Mouse (Mus musculus) heart, embryonic 15.5 days (tissue): ENCODE results near the gene Creb1. TPM values are rescaled to one million over a fixed set of nuclear protein-coding genes. Genes with fewer than 3 reads are reported as not detected.

ENCODE experiments used
- ATAC-seq: fragments of 200-750 bp; cut with Nextera tagmentation; replicated peaks from 2 replicates; pipeline ENCODE4 v1.8.0; 2017; ENCODE audit warnings: low read depth, moderate TSS enrichment; ENCODE audit not compliant: insufficient number of reproducible peaks, insufficient read depth, low FRiP score
- H3K27ac ChIP-seq: fragments of 300-500 bp; sonication (generic); 2 replicates; pipeline ENCODE4 v1.5.1; 2015; ENCODE audit warnings: mild to moderate bottlenecking, inconsistent platforms
- H3K27me3 ChIP-seq: fragments of 300-500 bp; sonication (generic); 2 replicates; pipeline ENCODE4 v1.6.1; 2015; ENCODE audit warnings: inconsistent platforms
- H3K36me3 ChIP-seq: fragments of 300-500 bp; sonication (generic); 2 replicates; pipeline ENCODE4 v1.6.1; 2015; ENCODE audit warnings: mild to moderate bottlenecking, inconsistent platforms
- H3K4me1 ChIP-seq: fragments of 300-500 bp; sonication (generic); replicated peaks from 2 replicates; pipeline ENCODE4 v1.6.1; 2015; ENCODE audit warnings: inconsistent platforms
- H3K4me2 ChIP-seq: fragments of 300-500 bp; sonication (generic); 2 replicates; pipeline ENCODE4 v1.6.1; 2015; ENCODE audit warnings: inconsistent platforms, mild to moderate bottlenecking, moderate library complexity
- H3K4me3 ChIP-seq: fragments of 300-500 bp; sonication (generic); 2 replicates; pipeline ENCODE4 v1.5.1; 2015; ENCODE audit warnings: mild to moderate bottlenecking, inconsistent platforms
- H3K9ac ChIP-seq: fragments of 300-500 bp; sonication (generic); 2 replicates; pipeline ENCODE4 v1.6.1; 2015; ENCODE audit warnings: mild to moderate bottlenecking, inconsistent platforms
- H3K9me3 ChIP-seq: fragments of 300-500 bp; sonication (generic); replicated peaks from 2 replicates; pipeline ENCODE4 v1.6.1; 2016; ENCODE audit warnings: inconsistent platforms
- WGBS: fragments of 180-500 bp; shearing (Covaris S2); methylation state at CpG from one replicate; pipeline ENCODE4 v1.1.7; 2015; ENCODE audit warnings: mixed read lengths; 5-methylcytosine and 5-hydroxymethylcytosine counted together
- polyA plus RNA-seq: library from polyadenylated mRNA; unstranded; fragments of >200 nt; fragmentation: Nextera tagmentation; extraction: Ambion mirVana; gene quantifications from 2 replicates; pipeline ENCODE4 v1.2.1, GENCODE M21; 2015

The Creb1 gene
- polyA plus RNA-seq, 1 experiment from 2014 or later: 16.6 TPM

- Histone ChIP-seq H3K9ac (no peak overlapping the region), H3K9me3 (no peaks in the 10 kb centered on the region), H3K4me3 (no peak overlapping the region), H3K27ac (no peak overlapping the region), H3K36me3 (no peaks in the 10 kb centered on the region), H3K27me3 (no peaks in the 10 kb centered on the region), H3K4me2 (no peak overlapping the region), H3K4me1 (no peaks in the 10 kb centered on the region)
- WGBS: 83% methylated on average over 6 of the region's 6 CpGs
- ATAC-seq: no peak
Measured at GRCm38 (mm10) chr1:64653701-64654100, 121.3 kb downstream of the Creb1 start.

Other genes with a start within 250 kb of the Creb1 start
- 13.4 and 13.9 TPM in 2 replicates for gene Mettl21a, start 84.6 kb downstream of the Creb1 start, polyA plus RNA-seq
- gene Ccnyl1, start 157.8 kb downstream of the Creb1 start, polyA plus RNA-seq: 3.3 and 3.4 TPM in 2 replicates
- 1.5 and 1.7 TPM in 2 replicates for gene Fzd5, start 205.1 kb downstream of the Creb1 start, polyA plus RNA-seq